Mouse (Mus musculus) ES-E14 (cell line): ENCODE data around the gene Clec1b.

Source experiments
- CHD2 ChIP-seq: IDR thresholded peaks from 2 replicates; pipeline ENCODE4 v1.6.1; 2014; ENCODE audit warnings: mild to moderate bottlenecking, low read depth, low read length, inconsistent platforms
- HCFC1 ChIP-seq: IDR thresholded peaks from 2 replicates; pipeline ENCODE4 v1.6.1; 2012; ENCODE audit warnings: low read length, inconsistent platforms, borderline replicate concordance; ENCODE audit not compliant: insufficient read depth
- MAFK ChIP-seq: IDR thresholded peaks from 2 replicates; pipeline ENCODE4 v1.6.1; 2014; ENCODE audit warnings: mild to moderate bottlenecking, low read depth, low read length, inconsistent platforms; ENCODE audit not compliant: insufficient read depth
- ZC3H11A ChIP-seq: IDR thresholded peaks from 2 replicates; pipeline ENCODE4 v1.6.1; 2012; ENCODE audit warnings: low read depth, mild to moderate bottlenecking, inconsistent platforms, low read length, borderline replicate concordance
- ZNF384 ChIP-seq: IDR thresholded peaks from 2 replicates; pipeline ENCODE4 v1.6.1; 2012; ENCODE audit warnings: low read depth, low read length, inconsistent platforms

GRCm38 (mm10) chr6:129380454-129380853 is 16.6 kb upstream of the Clec1b start:
- TF ChIP-seq HCFC1 (no peak), ZNF384 (no peak), MAFK (no peak), CHD2 (no peak), ZC3H11A (no peak)
